Mouse (Mus musculus) intestine, embryonic 15.5 days (tissue): ENCODE measurements around the gene Eif3c. TPM values are rescaled to one million over a fixed set of nuclear protein-coding genes. Genes with fewer than 3 reads are reported as not detected.

Experiments
- ATAC-seq: fragments of 200-750 bp; cut with Nextera tagmentation; 2 replicates; pipeline ENCODE4 v1.8.0; 2017; ENCODE audit warnings: moderate TSS enrichment, moderate library complexity
- H3K27ac ChIP-seq: fragments of 300-500 bp; sonication (generic); 2 replicates; pipeline ENCODE4 v1.5.1; 2015; ENCODE audit warnings: mild to moderate bottlenecking, inconsistent platforms
- H3K27me3 ChIP-seq: fragments of 300-500 bp; sonication (generic); replicated peaks from 2 replicates; pipeline ENCODE4 v1.6.1; 2015; ENCODE audit warnings: inconsistent platforms
- H3K36me3 ChIP-seq: fragments of 300-500 bp; sonication (generic); 2 replicates; pipeline ENCODE4 v1.6.1; 2015; ENCODE audit warnings: inconsistent platforms
- H3K4me1 ChIP-seq: fragments of 300-500 bp; sonication (generic); replicated peaks from 2 replicates; pipeline ENCODE4 v1.6.1; 2015; ENCODE audit warnings: inconsistent platforms
- H3K4me2 ChIP-seq: fragments of 300-500 bp; sonication (generic); replicated peaks from 2 replicates; pipeline ENCODE4 v1.6.1; 2015; ENCODE audit warnings: mild to moderate bottlenecking, inconsistent platforms
- H3K4me3 ChIP-seq: fragments of 300-500 bp; sonication (generic); replicated peaks from 2 replicates; pipeline ENCODE4 v1.5.1; 2015; ENCODE audit warnings: inconsistent platforms
- H3K9ac ChIP-seq: fragments of 300-500 bp; sonication (generic); 2 replicates; pipeline ENCODE4 v1.6.1; 2015; ENCODE audit warnings: inconsistent platforms
- H3K9me3 ChIP-seq: fragments of 300-500 bp; sonication (generic); 2 replicates; pipeline ENCODE4 v1.6.1; 2016; ENCODE audit warnings: inconsistent platforms
- WGBS: fragments of 180-500 bp; shearing (Covaris S2); methylation state at CpG from one replicate; pipeline ENCODE4 v1.1.7; 2015; 5-methylcytosine and 5-hydroxymethylcytosine counted together
- polyA plus RNA-seq: library from polyadenylated mRNA; unstranded; fragments of >200 nt; fragmentation: Nextera tagmentation; extraction: Ambion mirVana; gene quantifications from 2 replicates; pipeline ENCODE4 v1.2.1, GENCODE M21; 2015

Gene Eif3c
- polyA plus RNA-seq: 190 and 217 TPM in 2 replicates

GRCm38 (mm10) chr7:126566094-126566765 lies at the start of gene Eif3c:
TSS of gene Eif3c (minus strand) at chr7:126566411.
- ATAC-seq: peak; percentile 97
- H3K4me3 ChIP-seq: peak within 1 kb of the TSS; percentile 98
- no peaks in the 10 kb centered on the region for H3K9me3 ChIP-seq
- peak within 1 kb of the TSS; percentile 86 for H3K9ac ChIP-seq
- peak within 1 kb of the TSS; percentile 87 for H3K27ac ChIP-seq
- H3K27me3 ChIP-seq: no peaks in the 10 kb centered on the region
- under 1% methylated on average over 46 of the region's 46 CpGs for WGBS
- H3K4me1 ChIP-seq: peaks cover 4% of the 10 kb centered on the region; the same call in 1 of the 2 replicates
- peak within 1 kb of the TSS; percentile 59 for H3K4me2 ChIP-seq
- H3K36me3 ChIP-seq: peaks cover 14% of the 10 kb centered on the region

- Histone ChIP-seq H3K9me3 (no peaks in the 10 kb centered on the region), H3K4me3 (no peak overlapping the region), H3K4me1 (no peaks in the 10 kb centered on the region), H3K36me3 (no peaks in the 10 kb centered on the region), H3K4me2 (no peak overlapping the region), H3K9ac (no peak overlapping the region), H3K27me3 (no peaks in the 10 kb centered on the region), H3K27ac (no peak overlapping the region)
- 81% methylated on average over 3 of the region's 3 CpGs for WGBS
- ATAC-seq: no peak
Measured at GRCm38 (mm10) chr7:126612736-126613135, 46.5 kb upstream of the Eif3c start.

GRCm38 (mm10) chr7:126607796-126608195 lies 41.6 kb upstream of the Eif3c start:
- H3K9me3 ChIP-seq: no peaks in the 10 kb centered on the region
- no peak overlapping the region for H3K27ac ChIP-seq
- whole genome bisulfite sequencing: 80% methylated on average over 5 of the region's 5 CpGs
- no peak overlapping the region for H3K4me2 ChIP-seq
- H3K4me1 ChIP-seq: 0 out of 2 replicates have a peak, but pooled peaks cover 3% of the 10 kb centered on the region
- H3K9ac ChIP-seq: no peak overlapping the region
- no peaks in the 10 kb centered on the region for H3K36me3 ChIP-seq
- H3K27me3 ChIP-seq: no peaks in the 10 kb centered on the region
- no peak overlapping the region for H3K4me3 ChIP-seq
- no peak for ATAC-seq

GRCm38 (mm10) chr7:126607064-126607463 lies 40.9 kb upstream of the Eif3c start:
- ATAC-seq: no peak

GRCm38 (mm10) chr7:126606611-126607010 lies 40.4 kb upstream of the Eif3c start:
- Histone ChIP-seq H3K27me3 (no peaks in the 10 kb centered on the region), H3K36me3 (no peaks in the 10 kb centered on the region), H3K4me3 (no peak overlapping the region), H3K27ac (no peak overlapping the region), H3K4me1 (0 out of 2 replicates have a peak, but pooled peaks cover 3% of the 10 kb centered on the region), H3K9ac (no peak overlapping the region), H3K9me3 (no peaks in the 10 kb centered on the region), H3K4me2 (no peak overlapping the region)
- WGBS: 66% methylated on average over 5 of the region's 5 CpGs
- 0 out of 2 replicates have a peak, but pooled peaks have one; percentile 34 for ATAC-seq

More at GRCm38 (mm10) chr7:126607064-126607463, 40.9 kb upstream of the Eif3c start:
- Histone ChIP-seq H3K4me1 (0 out of 2 replicates have a peak, but pooled peaks cover 3% of the 10 kb centered on the region), H3K4me3 (no peak overlapping the region), H3K4me2 (no peak overlapping the region), H3K36me3 (no peaks in the 10 kb centered on the region), H3K27ac (no peak overlapping the region), H3K9me3 (no peaks in the 10 kb centered on the region), H3K9ac (no peak overlapping the region), H3K27me3 (no peaks in the 10 kb centered on the region)
- 66% methylated on average over 3 of the region's 3 CpGs for WGBS

GRCm38 (mm10) chr7:126602650-126603049 lies 36.4 kb upstream of the Eif3c start:
- no peak for ATAC-seq
- 75% methylated on average over 3 of the region's 3 CpGs for WGBS
- no peaks in the 10 kb centered on the region for H3K36me3 ChIP-seq
- H3K9me3 ChIP-seq: no peaks in the 10 kb centered on the region
- no peak overlapping the region for H3K27ac ChIP-seq
- H3K9ac ChIP-seq: no peak overlapping the region
- H3K4me1 ChIP-seq: 0 out of 2 replicates have a peak, but pooled peaks cover 3% of the 10 kb centered on the region
- no peak overlapping the region for H3K4me3 ChIP-seq
- H3K4me2 ChIP-seq: no peak overlapping the region
- H3K27me3 ChIP-seq: no peaks in the 10 kb centered on the region

- Histone ChIP-seq H3K36me3 (no peaks in the 10 kb centered on the region), H3K4me3 (no peak overlapping the region), H3K9ac (no peak overlapping the region), H3K9me3 (no peaks in the 10 kb centered on the region), H3K4me2 (no peak overlapping the region), H3K27me3 (no peaks in the 10 kb centered on the region), H3K4me1 (0 out of 2 replicates have a peak, but pooled peaks cover under 1% of the 10 kb centered on the region), H3K27ac (no peak overlapping the region)
- WGBS: 29% methylated on average over 5 of the region's 5 CpGs
- no peak for ATAC-seq
Measured at GRCm38 (mm10) chr7:126601896-126602295, 35.7 kb upstream of the Eif3c start.

DNA sequence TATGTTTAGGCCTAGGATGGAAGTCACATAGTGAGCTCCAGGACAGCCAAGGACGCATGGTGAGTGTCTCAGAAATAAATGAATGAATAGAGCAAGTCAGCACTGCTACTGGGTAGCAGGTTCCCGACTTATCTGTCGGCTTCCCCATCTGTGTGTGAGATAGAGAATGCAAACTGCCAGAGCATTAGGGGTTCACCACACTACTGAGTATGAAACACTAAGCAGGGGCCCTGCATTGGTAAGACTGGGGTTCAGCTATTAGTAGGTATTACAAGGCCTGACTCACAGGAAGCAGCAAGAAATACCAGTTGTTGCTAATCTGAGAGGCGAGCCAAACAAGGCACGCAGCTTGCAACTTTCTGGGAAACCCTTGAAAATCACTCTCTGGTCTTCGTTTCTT lies 32.7 kb upstream of the Eif3c start:
- no peak for ATAC-seq
- no peak overlapping the region for H3K4me2 ChIP-seq
- no peaks in the 10 kb centered on the region for H3K4me1 ChIP-seq
- no peaks in the 10 kb centered on the region for H3K9me3 ChIP-seq
- H3K36me3 ChIP-seq: no peaks in the 10 kb centered on the region
- no peak overlapping the region for H3K27ac ChIP-seq
- no peak overlapping the region for H3K4me3 ChIP-seq
- no peak overlapping the region for H3K9ac ChIP-seq
- 68% methylated on average over 6 of the region's 6 CpGs for WGBS
- H3K27me3 ChIP-seq: no peaks in the 10 kb centered on the region

- Histone ChIP-seq H3K36me3 (no peaks in the 10 kb centered on the region), H3K27ac (no peak overlapping the region), H3K9ac (no peak overlapping the region), H3K4me1 (no peaks in the 10 kb centered on the region), H3K4me3 (no peak overlapping the region), H3K27me3 (no peaks in the 10 kb centered on the region), H3K9me3 (no peaks in the 10 kb centered on the region), H3K4me2 (no peak overlapping the region)
- 40% methylated on average over 6 of the region's 6 CpGs for WGBS
- ATAC-seq: no peak
Measured at GRCm38 (mm10) chr7:126596414-126596813, 30.2 kb upstream of the Eif3c start.

GRCm38 (mm10) chr7:126595890-126596289 lies 29.7 kb upstream of the Eif3c start:
- H3K4me3 ChIP-seq: no peak overlapping the region
- no peak overlapping the region for H3K27ac ChIP-seq
- 83% methylated on average over 5 of the region's 5 CpGs for WGBS
- no peak overlapping the region for H3K4me2 ChIP-seq
- no peaks in the 10 kb centered on the region for H3K9me3 ChIP-seq
- no peaks in the 10 kb centered on the region for H3K36me3 ChIP-seq
- H3K9ac ChIP-seq: no peak overlapping the region
- no peaks in the 10 kb centered on the region for H3K27me3 ChIP-seq
- no peaks in the 10 kb centered on the region for H3K4me1 ChIP-seq
- no peak for ATAC-seq

DNA sequence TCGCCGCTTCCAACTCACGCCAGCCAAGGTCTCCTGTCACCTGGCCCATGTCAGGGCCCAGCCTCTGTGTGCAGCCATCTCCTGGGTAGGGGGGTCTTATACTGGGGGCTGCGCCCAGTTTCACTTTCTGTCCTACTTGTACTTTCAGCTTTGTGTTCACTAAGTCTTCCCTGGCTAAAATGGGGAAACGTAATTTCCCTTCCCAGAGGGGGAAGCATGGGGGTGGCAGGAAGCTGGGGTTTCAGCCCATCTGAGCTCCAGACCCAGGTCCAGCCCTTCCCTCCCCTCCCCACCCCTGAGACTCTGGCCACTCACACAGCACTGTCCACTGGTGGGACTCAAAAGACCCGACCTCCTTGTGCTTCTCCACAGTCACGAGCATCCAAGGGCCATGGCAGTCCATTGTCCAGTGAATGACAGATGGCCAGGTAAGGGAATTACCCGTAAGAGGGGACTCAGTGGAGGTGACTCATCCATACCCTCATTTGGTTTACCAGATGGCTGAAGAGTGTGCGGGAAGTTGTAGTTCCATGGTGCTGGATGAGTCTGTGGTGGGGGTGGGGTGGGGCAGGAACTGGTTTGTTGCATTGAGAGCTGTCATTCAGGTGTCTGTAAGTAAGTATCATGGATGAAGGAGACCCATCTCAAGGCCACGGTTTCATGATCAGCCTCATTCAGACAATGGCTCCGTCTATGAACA lies 28.8 kb upstream of the Eif3c start, which contains the start of gene Il27:
Gene Il27, minus strand, starts transcription at position 80 of the 700 bp plus-strand sequence.
- ATAC-seq: no peak
- Histone ChIP-seq H3K27me3 (no peaks in the 10 kb centered on the region), H3K4me3 (no peak within 1 kb of the TSS), H3K9ac (no peak within 1 kb of the TSS), H3K27ac (no peak within 1 kb of the TSS), H3K4me1 (no peaks in the 10 kb centered on the region), H3K9me3 (no peaks in the 10 kb centered on the region), H3K4me2 (no peak within 1 kb of the TSS), H3K36me3 (no peaks in the 10 kb centered on the region)
- 78% methylated on average over 11 of the region's 11 CpGs for WGBS

- H3K4me3 ChIP-seq: no peak overlapping the region
- H3K27me3 ChIP-seq: 0 out of 2 replicates have a peak, but pooled peaks cover 4% of the 10 kb centered on the region
- peak; percentile 35; the same call in 1 of the 2 replicates for ATAC-seq
- H3K36me3 ChIP-seq: no peaks in the 10 kb centered on the region
- peaks cover 4% of the 10 kb centered on the region; the same call in 1 of the 2 replicates for H3K4me1 ChIP-seq
- WGBS: 13% methylated on average over 16 of the region's 16 CpGs
- H3K4me2 ChIP-seq: peak overlapping the region; percentile 42
- H3K27ac ChIP-seq: no peak overlapping the region
- H3K9me3 ChIP-seq: no peaks in the 10 kb centered on the region
- H3K9ac ChIP-seq: no peak overlapping the region
Measured at GRCm38 (mm10) chr7:126587779-126588178, 21.6 kb upstream of the Eif3c start.
